Mouse (Mus musculus): Measurements from ENCODE around the gene Sec14l2.
A peak's percentile ranks its signal among the peaks of the same experiment; 100 is the strongest.

- TF ChIP-seq POLR2A (IDR thresholded peaks at IDR 0.05; ENCODE audit: borderline replicate concordance, extremely low read depth, insufficient read depth, insufficient read length, poor library complexity, severe bottlenecking), result no peak
- TF ChIP-seq CTCF (IDR thresholded peaks at IDR 0.05; ENCODE audit: borderline replicate concordance, extremely low read depth, insufficient read depth, insufficient read length), result peak; percentile 48; the same call in 1 of the 2 replicates
Measured at GRCm38 (mm10) chr11:4133450-4133849, 10.2 kb upstream of the Sec14l2 start.

Data from brain, embryonic 14.5 days (tissue).